ENCODE assay signal across 9 mouse cellular contexts in genomic region chr11:118648369-118648768, GRCm38 (mm10).
A peak's percentile ranks its signal among the peaks of the same experiment; 100 is the strongest.
DNase-seq lines count a peak whose midpoint lies in the region; ATAC-seq and TF ChIP-seq lines count a peak whose summit lies in the region.
"Had no signal": no experiment of that assay in that cellular context is flagged by ENCODE, and none has a peak within 500 bp of the region (broad histone marks: within the 10 kb centered on the region; RNA-seq: fewer than 3 reads in every experiment).

No protein-coding gene starts in this region.

- H3K9ac ChIP-seq in midbrain, postnatal 0 days (replicated peaks; ENCODE audit: low read length, poor library complexity, severe bottlenecking) = no peak overlapping the region
- H3K9ac ChIP-seq in midbrain, embryonic 15.5 days = no peak overlapping the region
- no peak overlapping the region for H3K9ac ChIP-seq in heart, postnatal 0 days (replicated peaks; ENCODE audit: low read depth, low read length)
- H3K9ac ChIP-seq: lung, embryonic 15.5 days had no signal

- no peaks in the 10 kb centered on the region for H3K9me3 ChIP-seq in midbrain, postnatal 0 days (ENCODE audit: low read length)
- no peaks in the 10 kb centered on the region; the same call in 1 of the 2 replicates for H3K9me3 ChIP-seq in midbrain, embryonic 15.5 days
- no peaks in the 10 kb centered on the region for H3K9me3 ChIP-seq in heart, postnatal 0 days (replicated peaks; ENCODE audit: control insufficient read depth, low read length)
- H3K9me3 ChIP-seq: lung, embryonic 15.5 days had no signal

- ATAC-seq in midbrain, postnatal 0 days (ENCODE audit: low FRiP score) = no peak
- no peak for ATAC-seq in midbrain, embryonic 15.5 days (replicated peaks)
- ATAC-seq in heart, postnatal 0 days (ENCODE audit: insufficient read depth, low read depth) = no peak

- TF ChIP-seq EP300 in heart, postnatal 0 days (IDR thresholded peaks at IDR 0.05; ENCODE audit: low read depth) = no peak

- H3K27me3 ChIP-seq in midbrain, postnatal 0 days (ENCODE audit: insufficient read depth, low read length) = no peaks in the 10 kb centered on the region
- no peaks in the 10 kb centered on the region for H3K27me3 ChIP-seq in midbrain, embryonic 15.5 days (replicated peaks)
- no peaks in the 10 kb centered on the region for H3K27me3 ChIP-seq in heart, postnatal 0 days (ENCODE audit: control insufficient read depth, insufficient read depth, low read length)
- H3K27me3 ChIP-seq: lung, embryonic 15.5 days had no signal

- no peak for DNase-seq in midbrain, postnatal 0 days (ENCODE audit: low spot score)
- peak; percentile 28 for DNase-seq in R1 (ENCODE audit: low read depth, low spot score)
- peak; percentile 84 to 87 for DNase-seq in cerebellum, adult 18-20 months
- no peak for DNase-seq in heart, postnatal 0 days (ENCODE audit: low spot score)
- DNase-seq in lung, postnatal 14 days = peak; percentile 66
- no peak for DNase-seq in T-cell, adult 2 months (ENCODE audit: low spot score)

- no peaks in the 10 kb centered on the region for H3K4me1 ChIP-seq in midbrain, postnatal 0 days (ENCODE audit: insufficient read depth, low read length)
- H3K4me1 ChIP-seq in midbrain, embryonic 15.5 days = peaks cover 19% of the 10 kb centered on the region
- H3K4me1 ChIP-seq in heart, postnatal 0 days (ENCODE audit: control insufficient read depth, insufficient read depth) = no peaks in the 10 kb centered on the region
- H3K4me1 ChIP-seq: lung, embryonic 15.5 days had no signal

- TF ChIP-seq CTCF in midbrain, postnatal 0 days (IDR thresholded peaks at IDR 0.05) = peak; percentile 49
- TF ChIP-seq CTCF in heart, postnatal 0 days (IDR thresholded peaks at IDR 0.05; ENCODE audit: low read depth) = peak; percentile 41; the same call in 1 of the 2 replicates

- no peaks in the 10 kb centered on the region for H3K36me3 ChIP-seq in midbrain, postnatal 0 days (ENCODE audit: insufficient read depth, low read length)
- no peaks in the 10 kb centered on the region for H3K36me3 ChIP-seq in midbrain, embryonic 15.5 days (replicated peaks)
- H3K36me3 ChIP-seq in heart, postnatal 0 days (replicated peaks; ENCODE audit: control insufficient read depth, insufficient read depth, low read length) = no peaks in the 10 kb centered on the region
- H3K36me3 ChIP-seq: lung, embryonic 15.5 days had no signal

- WGBS in midbrain, postnatal 0 days = 24% methylated on average over 5 of the region's 5 CpGs
- 26% methylated on average over 5 of the region's 5 CpGs for WGBS in midbrain, embryonic 15.5 days
- 17% methylated on average over 5 of the region's 5 CpGs for WGBS in heart, postnatal 0 days

- H3K4me3 ChIP-seq in midbrain, postnatal 0 days (ENCODE audit: low read depth, low read length) = no peak overlapping the region
- H3K4me3 ChIP-seq in midbrain, embryonic 15.5 days = no peak overlapping the region
- no peak overlapping the region for H3K4me3 ChIP-seq in heart, postnatal 0 days (ENCODE audit: low read depth, low read length)
- H3K4me3 ChIP-seq: erythroblast, embryonic 14.5 days; lung, embryonic 15.5 days had no signal

- H3K4me2 ChIP-seq in midbrain, postnatal 0 days (ENCODE audit: low read depth, low read length, poor library complexity, severe bottlenecking) = no peak overlapping the region
- no peak overlapping the region for H3K4me2 ChIP-seq in midbrain, embryonic 15.5 days
- H3K4me2 ChIP-seq in heart, postnatal 0 days (ENCODE audit: low read depth, low read length) = no peak overlapping the region
- H3K4me2 ChIP-seq: lung, embryonic 15.5 days had no signal

- H3K27ac ChIP-seq in midbrain, postnatal 0 days (ENCODE audit: low read depth, low read length) = no peak overlapping the region
- no peak overlapping the region for H3K27ac ChIP-seq in midbrain, embryonic 15.5 days
- H3K27ac ChIP-seq in heart, postnatal 0 days (ENCODE audit: low read depth) = no peak overlapping the region
- H3K27ac ChIP-seq: lung, embryonic 15.5 days had no signal

Comparison
In these comparisons a context has a peak if more than half of its experiments do, and no peak if none do; other contexts are left out.
1. DNase-seq: peak in R1 (single experiment), cerebellum, adult 18-20 months (2 of 2) and lung, postnatal 14 days (single experiment); none in midbrain, postnatal 0 days (single experiment), heart, postnatal 0 days (single experiment) and T-cell, adult 2 months (single experiment).